In genomic region chr11:30268648-30269375, GRCm38 (mm10) we compare ENCODE assay signal across 8 mouse cellular contexts. TPM values are rescaled to one million over a fixed set of nuclear protein-coding genes. Genes with fewer than 3 reads are reported as not detected.
DNase-seq lines count a peak whose midpoint lies in the region; ATAC-seq and TF ChIP-seq lines count a peak whose summit lies in the region.

No protein-coding gene starts in this region.

- TF ChIP-seq EP300 in CH12.LX (IDR thresholded peaks at IDR 0.05; ENCODE audit: low read length), result no peak

- peaks cover 16% of the 10 kb centered on the region for H3K27me3 ChIP-seq in CH12.LX (replicated peaks)
- peaks cover 18% of the 10 kb centered on the region for H3K27me3 ChIP-seq in forebrain, embryonic 12.5 days

- H3K9me3 ChIP-seq in CH12.LX (replicated peaks; ENCODE audit: low read length), result no peaks in the 10 kb centered on the region
- H3K9me3 ChIP-seq in forebrain, embryonic 12.5 days, result no peaks in the 10 kb centered on the region

- dilution Hi-C loops in CH12.LX (cut with MboI; ENCODE audit: extremely low pct_ligation_motif_present, extremely low pct_unique_long_range_greater_than_20kb, low sequenced_read_pairs), result no loop called here

- H3K4me3 ChIP-seq in CH12.LX (replicated peaks in 1 of 3; ENCODE audit: low read depth in 2 of 3, low read length in 2 of 3, poor library complexity in 1 of 3), result peak overlapping the region; percentile 28 to 82 (median 75)
- H3K4me3 ChIP-seq in forebrain, embryonic 12.5 days (replicated peaks), result peak overlapping the region; percentile 85

- peaks cover 8 to 11% of the 10 kb centered on the region in 2 experiments for H3K4me1 ChIP-seq in CH12.LX (ENCODE audit: control insufficient read depth in 1 of 2, insufficient read depth in 2 of 2)
- H3K4me1 ChIP-seq in forebrain, embryonic 12.5 days, result peaks cover 21% of the 10 kb centered on the region

- no peaks in the 10 kb centered on the region; the same call in 1 of the 2 replicates for H3K79me2 ChIP-seq in CH12.LX (replicated peaks; ENCODE audit: control insufficient read depth, extremely low read depth, insufficient read depth, poor library complexity, severe bottlenecking)

- peak overlapping the region; percentile 21; the same call in 1 of the 2 replicates for H3K9ac ChIP-seq in CH12.LX (ENCODE audit: insufficient read depth, low read depth)
- H3K9ac ChIP-seq in forebrain, embryonic 12.5 days, result peak overlapping the region; percentile 56

- no peak overlapping the region for H3K27ac ChIP-seq in CH12.LX (ENCODE audit: insufficient read depth, low read depth)
- peak overlapping the region; percentile 81 for H3K27ac ChIP-seq in forebrain, embryonic 12.5 days

- no peak for TF ChIP-seq POLR2A in CH12.LX (IDR thresholded peaks at IDR 0.05; ENCODE audit: low read depth, low read length)

- peak; percentile 15 for ATAC-seq in forebrain, embryonic 12.5 days (ENCODE audit: low FRiP score)

- peak; percentile 31 to 34 for DNase-seq in frontal cortex, postnatal 36 days (ENCODE audit: low spot score in 2 of 2)
- no peak for DNase-seq in frontal cortex, postnatal 14 days (ENCODE audit: low spot score in 2 of 2)
- no peak for DNase-seq in CH12.LX (ENCODE audit: extremely low read depth)
- peak; percentile 56 to 61 for DNase-seq in kidney, adult 8-10 months
- DNase-seq in mesoderm, embryonic 11.5 days (ENCODE audit: low read depth, low spot score), result peak; percentile 34
- no peak for DNase-seq in ovary, postnatal 36 days (ENCODE audit: low spot score)
- DNase-seq in right cerebral cortex, adult 18-20 months, result no peak

- no peak for TF ChIP-seq RAD21 in CH12.LX (IDR thresholded peaks at IDR 0.05; ENCODE audit: low read depth, low read length)

- WGBS in forebrain, embryonic 12.5 days, result 5% methylated on average over 15 of the region's 15 CpGs

- no peak for TF ChIP-seq CTCF in CH12.LX (conservative IDR thresholded peaks at IDR 0.05 in 1 of 2, IDR thresholded peaks at IDR 0.05 in 1 of 2; ENCODE audit: low read depth in 2 of 2, low read length in 2 of 2)

- peak overlapping the region; percentile 54 for H3K4me2 ChIP-seq in CH12.LX (ENCODE audit: insufficient read depth, low read depth, poor library complexity, severe bottlenecking)
- H3K4me2 ChIP-seq in forebrain, embryonic 12.5 days, result peak overlapping the region; percentile 81

- in situ Hi-C loops in CH12.LX (cut with MboI; ENCODE audit: low pct_ligation_motif_present, low pct_unique_long_range_greater_than_20kb, low sequenced_read_pairs), result no loop called here

- H3K36me3 ChIP-seq in CH12.LX (replicated peaks in 1 of 2; ENCODE audit: control insufficient read depth in 1 of 2, insufficient read depth in 1 of 2, low read length in 1 of 2), result no peaks in the 10 kb centered on the region
- no peaks in the 10 kb centered on the region for H3K36me3 ChIP-seq in forebrain, embryonic 12.5 days (replicated peaks)

TF ChIP-seq in CH12.LX, 34 proteins besides CTCF, POLR2A, EP300 and RAD21:
- no peak for TF ChIP-seq E2F4 (IDR thresholded peaks at IDR 0.05; ENCODE audit: insufficient replicate concordance, low read depth, low read length)
- no peak for TF ChIP-seq USF2 (conservative IDR thresholded peaks at IDR 0.05; ENCODE audit: low read depth, low read length)
- no peak for TF ChIP-seq MAFK (IDR thresholded peaks at IDR 0.05; ENCODE audit: insufficient replicate concordance, low read length)
- TF ChIP-seq JUN (IDR thresholded peaks at IDR 0.05; ENCODE audit: insufficient read depth, low read depth, low read length), result no peak
- no peak for TF ChIP-seq IRF4 (IDR thresholded peaks at IDR 0.05; ENCODE audit: low read depth, low read length)
- no peak for TF ChIP-seq JUND (conservative IDR thresholded peaks at IDR 0.05; ENCODE audit: low read depth, low read length)
- TF ChIP-seq NELFE (IDR thresholded peaks at IDR 0.05; ENCODE audit: low read depth, low read length), result no peak
- TF ChIP-seq CHD2 (IDR thresholded peaks at IDR 0.05; ENCODE audit: low read length), result no peak
- no peak for TF ChIP-seq TBP (conservative IDR thresholded peaks at IDR 0.05; ENCODE audit: low read depth, low read length)
- no peak for TF ChIP-seq SIN3A (IDR thresholded peaks at IDR 0.05; ENCODE audit: low read length)
- no peak for TF ChIP-seq MXI1 (IDR thresholded peaks at IDR 0.05; ENCODE audit: low read depth, low read length)

RNA-seq across cellular contexts. Expression of gene Sptbn1, which starts 0.8 kb away (rescaled TPM):
- 42.1 and 43.7 TPM in 2 replicates for total RNA-seq in CH12.LX (2012; rRNA removed)
- total RNA-seq in CH12.LX (2014; rRNA removed), result 36.5 and 38.2 TPM in 2 replicates
- 52.0 and 54.7 TPM in 2 replicates for polyA plus RNA-seq in CH12.LX (2012; ENCODE audit: insufficient read length, low read depth)
- polyA plus RNA-seq in forebrain, embryonic 12.5 days (2016; fragmentation: Nextera tagmentation; extraction: Ambion mirVana), result 84.4 and 85.9 TPM in 2 replicates

Comparison
In these comparisons a context has a peak if more than half of its experiments do, and no peak if none do; other contexts are left out.
1. DNase-seq: peak in frontal cortex, postnatal 36 days (2 of 2), kidney, adult 8-10 months (2 of 2) and mesoderm, embryonic 11.5 days (single experiment); none in frontal cortex, postnatal 14 days (0 of 2), CH12.LX (single experiment), ovary, postnatal 36 days (single experiment) and right cerebral cortex, adult 18-20 months (single experiment).